In the genomic region with DNA sequence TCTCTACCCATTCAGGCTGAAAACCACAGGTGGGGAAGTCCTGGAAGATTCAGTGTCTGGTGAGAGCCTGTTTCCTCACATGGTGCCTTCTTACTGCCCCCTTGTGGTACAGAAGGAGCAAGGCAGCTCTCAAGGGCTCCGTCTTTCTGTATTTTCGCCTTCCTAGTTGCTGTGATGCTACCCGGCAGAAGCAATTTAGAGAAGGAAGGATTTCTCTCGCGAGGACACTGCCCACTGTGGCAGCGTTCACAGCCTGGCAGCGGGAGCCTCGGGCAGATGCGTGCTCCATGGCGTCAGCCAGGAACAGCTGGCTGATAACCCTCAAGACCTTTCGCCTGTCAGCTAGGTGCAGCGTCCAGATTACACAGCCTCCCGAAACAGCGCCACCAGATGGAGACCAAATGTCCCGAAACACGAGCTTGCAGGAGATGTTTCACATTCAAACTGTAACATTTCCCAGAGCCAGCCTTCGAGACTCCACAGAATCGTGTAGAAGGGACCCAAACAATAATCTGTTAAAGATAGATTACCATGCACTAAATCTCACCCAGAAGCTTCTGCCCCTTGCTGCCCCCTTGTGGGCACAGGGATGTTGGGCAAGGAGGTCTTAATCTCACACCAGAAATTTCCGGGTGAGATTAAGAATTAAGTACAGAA, we compare ENCODE assay signal across 8 mouse cellular contexts. TPM values are rescaled to one million over a fixed set of nuclear protein-coding genes. Genes with fewer than 3 reads are reported as not detected.
A peak's percentile ranks its signal among the peaks of the same experiment; 100 is the strongest.
DNase-seq lines count a peak whose midpoint lies in the region; ATAC-seq and TF ChIP-seq lines count a peak whose summit lies in the region.

No protein-coding gene starts in this region.

- peak; percentile 92 for DNase-seq in CD4-positive, CD25-positive, alpha-beta regulatory T cell, adult 2 months (ENCODE audit: low read depth, low spot score)
- DNase-seq in brain, embryonic 14.5 days (ENCODE audit: low read depth): peak; percentile 94
- DNase-seq in kidney, postnatal 0 days (ENCODE audit: low spot score): peak; percentile 92
- DNase-seq in liver, embryonic 11.5 days (ENCODE audit: low spot score): peak; percentile 78
- DNase-seq in naive thymus-derived CD4-positive, alpha-beta T cell, adult 2 months (ENCODE audit: low read depth): peak; percentile 93
- peak; percentile 87 for DNase-seq in splenic B cell, adult 2 months (ENCODE audit: low read depth, low spot score)

- H3K36me3 ChIP-seq in heart, embryonic 13.5 days: no peaks in the 10 kb centered on the region
- no peaks in the 10 kb centered on the region for H3K36me3 ChIP-seq in kidney, postnatal 0 days (ENCODE audit: insufficient read depth, low read length)
- no peaks in the 10 kb centered on the region for H3K36me3 ChIP-seq in liver, embryonic 11.5 days (ENCODE audit: control insufficient read depth, insufficient read depth, low read length)
- no peaks in the 10 kb centered on the region for H3K36me3 ChIP-seq in splenic B cell, adult 2 months (ENCODE audit: control insufficient read depth, insufficient read depth, low read length, poor library complexity, severe bottlenecking)

- peak; percentile 86 for TF ChIP-seq CTCF in brain, embryonic 14.5 days (IDR thresholded peaks at IDR 0.05; ENCODE audit: borderline replicate concordance, extremely low read depth, insufficient read depth, insufficient read length)
- peak; percentile 87 for TF ChIP-seq CTCF in kidney, postnatal 0 days (IDR thresholded peaks at IDR 0.05; ENCODE audit: low read depth)

- peak overlapping the region; percentile 53 for H3K4me3 ChIP-seq in heart, embryonic 13.5 days
- H3K4me3 ChIP-seq in kidney, postnatal 0 days (replicated peaks; ENCODE audit: low read depth, low read length): peak overlapping the region; percentile 40
- peak overlapping the region; percentile 47 for H3K4me3 ChIP-seq in liver, embryonic 11.5 days (ENCODE audit: low read depth, low read length)

- H3K27me3 ChIP-seq in heart, embryonic 13.5 days (replicated peaks): 0 out of 2 replicates have a peak, but pooled peaks cover 3% of the 10 kb centered on the region
- H3K27me3 ChIP-seq in kidney, postnatal 0 days (ENCODE audit: insufficient read depth, low read length): no peaks in the 10 kb centered on the region
- H3K27me3 ChIP-seq in liver, embryonic 11.5 days (replicated peaks; ENCODE audit: control insufficient read depth, insufficient read depth, low read length): no peaks in the 10 kb centered on the region
- no peaks in the 10 kb centered on the region for H3K27me3 ChIP-seq in splenic B cell, adult 2 months (ENCODE audit: control insufficient read depth, insufficient read depth, low read length, poor library complexity, severe bottlenecking)

- ATAC-seq in erythroblast, adult 5-6 weeks (replicated peaks; ENCODE audit: low FRiP score, poor library complexity, severe bottlenecking): peak; percentile 74
- no peak for ATAC-seq in heart, embryonic 13.5 days (ENCODE audit: extremely low read depth, insufficient number of reproducible peaks, low FRiP score, low TSS enrichment)
- peak; percentile 53; the same call in 1 of the 2 replicates for ATAC-seq in kidney, postnatal 0 days (replicated peaks; ENCODE audit: low FRiP score, low read depth)
- ATAC-seq in liver, embryonic 11.5 days (replicated peaks; ENCODE audit: low FRiP score): peak; percentile 64

- WGBS in heart, embryonic 13.5 days: 4% methylated on average over 19 of the region's 19 CpGs
- WGBS in kidney, postnatal 0 days: 5% methylated on average over 19 of the region's 19 CpGs
- 4% methylated on average over 19 of the region's 19 CpGs for WGBS in liver, embryonic 11.5 days

- peak overlapping the region; percentile 73 for H3K9ac ChIP-seq in heart, embryonic 13.5 days
- peak overlapping the region; percentile 51 for H3K9ac ChIP-seq in kidney, postnatal 0 days (ENCODE audit: low read depth, low read length)
- 0 out of 2 replicates have a peak overlapping the region, but pooled peaks have one; percentile 48 for H3K9ac ChIP-seq in liver, embryonic 11.5 days (ENCODE audit: low read depth, low read length)

- 0 out of 2 replicates have a peak, but pooled peaks have one; percentile 8 for TF ChIP-seq POLR2A in brain, embryonic 14.5 days (IDR thresholded peaks at IDR 0.05; ENCODE audit: borderline replicate concordance, extremely low read depth, insufficient read depth, insufficient read length, poor library complexity, severe bottlenecking)

- H3K9me3 ChIP-seq in heart, embryonic 13.5 days: no peaks in the 10 kb centered on the region
- no peaks in the 10 kb centered on the region for H3K9me3 ChIP-seq in kidney, postnatal 0 days (replicated peaks; ENCODE audit: low read length)
- no peaks in the 10 kb centered on the region for H3K9me3 ChIP-seq in liver, embryonic 11.5 days (ENCODE audit: control insufficient read depth, low read length)

- no peaks in the 10 kb centered on the region for H3K4me1 ChIP-seq in heart, embryonic 13.5 days
- H3K4me1 ChIP-seq in kidney, postnatal 0 days (replicated peaks; ENCODE audit: insufficient read depth, low read length): no peaks in the 10 kb centered on the region
- H3K4me1 ChIP-seq in liver, embryonic 11.5 days (replicated peaks; ENCODE audit: control insufficient read depth, insufficient read depth, low read length): no peaks in the 10 kb centered on the region

- H3K27ac ChIP-seq in heart, embryonic 13.5 days (replicated peaks): no peak overlapping the region
- peak overlapping the region; percentile 37; the same call in 1 of the 2 replicates for H3K27ac ChIP-seq in kidney, postnatal 0 days
- H3K27ac ChIP-seq in liver, embryonic 11.5 days (ENCODE audit: low read depth, low read length): no peak overlapping the region

- H3K4me2 ChIP-seq in heart, embryonic 13.5 days: peak overlapping the region; percentile 77
- peak overlapping the region; percentile 90 for H3K4me2 ChIP-seq in kidney, postnatal 0 days (ENCODE audit: low read length)
- peak overlapping the region; percentile 77 for H3K4me2 ChIP-seq in liver, embryonic 11.5 days

RNA-seq across cellular contexts. Expression of gene Rpap3, which starts 41.7 kb away (rescaled TPM):
- 22.4 and 26.0 TPM in 2 replicates for polyA plus RNA-seq in brain, embryonic 14.5 days (2012; rRNA removed)
- 0.84 and 2.9 TPM in 2 replicates for total RNA-seq in erythroblast, adult 5-6 weeks (2015; ENCODE audit: low replicate concordance)
- total RNA-seq in erythroblast, adult 5-6 weeks (2017; ENCODE audit: low replicate concordance): 3.8 and 5.4 TPM in 2 replicates
- polyA plus RNA-seq in heart, embryonic 13.5 days (2015; fragmentation: Nextera tagmentation; extraction: Ambion mirVana): 17.9 and 18.5 TPM in 2 replicates
- polyA plus RNA-seq in kidney, postnatal 0 days (2015; fragmentation: Nextera tagmentation; extraction: Ambion mirVana): 36.3 and 37.2 TPM in 2 replicates
- 35.5 and 41.4 TPM in 2 replicates for polyA plus RNA-seq in liver, embryonic 11.5 days (2014; fragmentation: Nextera tagmentation; extraction: Ambion mirVana)
